ENCODE assay signal across 8 mouse cellular contexts in genomic region chr10:128804271-128805091, GRCm38 (mm10). TPM values are rescaled to one million over a fixed set of nuclear protein-coding genes. Genes with fewer than 3 reads are reported as not detected.
DNase-seq lines count a peak whose midpoint lies in the region; ATAC-seq lines count a peak whose summit lies in the region.

TSS of gene Tmem198b (minus strand) at chr10:128804370.

- peak within 1 kb of the TSS; percentile 85 for H3K9ac ChIP-seq in embryonic facial prominence, embryonic 11.5 days (replicated peaks; ENCODE audit: low read length)
- H3K9ac ChIP-seq in limb, embryonic 13.5 days: peak within 1 kb of the TSS; percentile 90
- H3K9ac ChIP-seq in midbrain, embryonic 15.5 days: peak within 1 kb of the TSS; percentile 82

- peak; percentile 63 for ATAC-seq in embryonic facial prominence, embryonic 11.5 days (replicated peaks; ENCODE audit: insufficient number of reproducible peaks, low FRiP score, low TSS enrichment, low read depth)
- ATAC-seq in limb, embryonic 13.5 days (ENCODE audit: low FRiP score, low read depth): peak; percentile 55
- peak; percentile 68 for ATAC-seq in midbrain, embryonic 15.5 days (replicated peaks)

- no peaks in the 10 kb centered on the region for H3K36me3 ChIP-seq in embryonic facial prominence, embryonic 11.5 days (replicated peaks; ENCODE audit: control insufficient read depth, insufficient read depth, low read depth, low read length)
- H3K36me3 ChIP-seq in limb, embryonic 13.5 days: peaks cover 54% of the 10 kb centered on the region
- H3K36me3 ChIP-seq in midbrain, embryonic 15.5 days (replicated peaks): no peaks in the 10 kb centered on the region; the same call in 1 of the 2 replicates

- under 1% methylated on average over 28 of the region's 28 CpGs for WGBS in embryonic facial prominence, embryonic 11.5 days
- under 1% methylated on average over 28 of the region's 28 CpGs for WGBS in limb, embryonic 13.5 days
- 0% methylated on average over 27 of the region's 28 CpGs for WGBS in midbrain, embryonic 15.5 days

- H3K27me3 ChIP-seq in embryonic facial prominence, embryonic 11.5 days (ENCODE audit: control insufficient read depth, insufficient read depth, low read length): no peaks in the 10 kb centered on the region
- no peaks in the 10 kb centered on the region for H3K27me3 ChIP-seq in limb, embryonic 13.5 days
- no peaks in the 10 kb centered on the region for H3K27me3 ChIP-seq in midbrain, embryonic 15.5 days (replicated peaks)

- H3K9me3 ChIP-seq in embryonic facial prominence, embryonic 11.5 days (replicated peaks; ENCODE audit: control insufficient read depth, low read length): no peaks in the 10 kb centered on the region
- no peaks in the 10 kb centered on the region for H3K9me3 ChIP-seq in limb, embryonic 13.5 days
- no peaks in the 10 kb centered on the region for H3K9me3 ChIP-seq in midbrain, embryonic 15.5 days

- peak within 1 kb of the TSS; percentile 98 for H3K27ac ChIP-seq in embryonic facial prominence, embryonic 11.5 days (replicated peaks; ENCODE audit: low read depth, low read length)
- H3K27ac ChIP-seq in limb, embryonic 13.5 days: peak within 1 kb of the TSS; percentile 99
- H3K27ac ChIP-seq in midbrain, embryonic 15.5 days: peak within 1 kb of the TSS; percentile 97

- no peaks in the 10 kb centered on the region for H3K4me1 ChIP-seq in embryonic facial prominence, embryonic 11.5 days (ENCODE audit: control insufficient read depth, insufficient read depth, low read length)
- peaks cover 53% of the 10 kb centered on the region for H3K4me1 ChIP-seq in limb, embryonic 13.5 days
- H3K4me1 ChIP-seq in midbrain, embryonic 15.5 days: peaks cover 56% of the 10 kb centered on the region

- peak within 1 kb of the TSS; percentile 54 for H3K4me2 ChIP-seq in embryonic facial prominence, embryonic 11.5 days (ENCODE audit: low read depth, low read length)
- H3K4me2 ChIP-seq in limb, embryonic 13.5 days (replicated peaks): peak within 1 kb of the TSS; percentile 78
- H3K4me2 ChIP-seq in midbrain, embryonic 15.5 days: peak within 1 kb of the TSS; percentile 89

- H3K4me3 ChIP-seq in embryonic facial prominence, embryonic 11.5 days (ENCODE audit: low read depth, low read length): peak within 1 kb of the TSS; percentile 82
- H3K4me3 ChIP-seq in limb, embryonic 13.5 days: peak within 1 kb of the TSS; percentile 76
- H3K4me3 ChIP-seq in midbrain, embryonic 15.5 days: peak within 1 kb of the TSS; percentile 96

- peak; percentile 72 for DNase-seq in 3T3-L1 (ENCODE audit: low read depth, low spot score)
- peak; percentile 74 for DNase-seq in adrenal gland, postnatal 10 days
- peak; percentile 80 for DNase-seq in embryonic facial prominence, embryonic 11.5 days (ENCODE audit: low spot score)
- DNase-seq in heart, adult 8-10 months (ENCODE audit: low spot score): peak; percentile 79
- DNase-seq in kidney, adult 8-10 months: peak; percentile 55 to 65
- DNase-seq in spleen, postnatal 36 days (ENCODE audit: low spot score in 2 of 2): peak; percentile 72 to 79

RNA-seq across cellular contexts. Expression of gene Tmem198b, which starts in this region (rescaled TPM):
- 10 to 100 TPM; 11.0 to 14.1 TPM for total RNA-seq in adrenal gland, postnatal 10 days (2021)
- 14.2 and 14.8 TPM in 2 replicates for polyA plus RNA-seq in embryonic facial prominence, embryonic 11.5 days (2014; fragmentation: Nextera tagmentation; extraction: Ambion mirVana)
- 1 to 10 TPM; 4.4 to 5.6 (median 4.8) TPM for total RNA-seq in heart, adult 8-10 months (2022)
- 25.3 and 27.1 TPM in 2 replicates for polyA plus RNA-seq in limb, embryonic 13.5 days (2015; fragmentation: Nextera tagmentation; extraction: Ambion mirVana)
- polyA plus RNA-seq in midbrain, embryonic 15.5 days (2015; fragmentation: Nextera tagmentation; extraction: Ambion mirVana): 16.0 and 17.6 TPM in 2 replicates

Comparison
In these comparisons a context has a peak if more than half of its experiments do, and no peak if none do; other contexts are left out.
1. Peak in every context shown above with its lines: DNase-seq, ATAC-seq, H3K4me3 ChIP-seq and H3K27ac ChIP-seq.